ENCODE assay signal across 9 mouse cellular contexts in genomic region chr4:149752124-149752799, GRCm38 (mm10). TPM values are rescaled to one million over a fixed set of nuclear protein-coding genes. Genes with fewer than 3 reads are reported as not detected.
DNase-seq lines count a peak whose midpoint lies in the region; ATAC-seq and TF ChIP-seq lines count a peak whose summit lies in the region.
"Had no signal": no experiment of that assay in that cellular context is flagged by ENCODE, and none has a peak within 500 bp of the region (broad histone marks: within the 10 kb centered on the region; RNA-seq: fewer than 3 reads in every experiment).

No protein-coding gene starts in this region.

- 25% methylated on average over 17 of the region's 17 CpGs for WGBS in embryonic facial prominence, embryonic 13.5 days
- 25% methylated on average over 17 of the region's 17 CpGs for WGBS in hindbrain, embryonic 16.5 days
- WGBS in lung, embryonic 14.5 days, result 35% methylated on average over 17 of the region's 17 CpGs

- peak; percentile 51 to 83 for DNase-seq in adrenal gland, adult (ENCODE audit: inconsistent age in 2 of 2, low spot score in 1 of 2)
- no peak for DNase-seq in adrenal gland, postnatal 4 days (ENCODE audit: low spot score in 2 of 2)
- no peak for DNase-seq in testis, postnatal 14 days (ENCODE audit: low spot score)
- DNase-seq in lung, embryonic 14.5 days, result peak; percentile 90
- DNase-seq in retina, postnatal 7 days (ENCODE audit: low read depth, low spot score), result peak; percentile 61

- H3K9ac ChIP-seq in embryonic facial prominence, embryonic 13.5 days, result no peak overlapping the region
- H3K9ac ChIP-seq in hindbrain, embryonic 16.5 days (ENCODE audit: low read depth, low read length), result no peak overlapping the region
- no peak overlapping the region for H3K9ac ChIP-seq in lung, embryonic 14.5 days
- H3K9ac ChIP-seq: heart, embryonic 15.5 days had no signal

- peaks cover 1% of the 10 kb centered on the region for H3K36me3 ChIP-seq in testis, adult 2 months (ENCODE audit: control insufficient read depth, insufficient read depth, low read length)
- peaks cover 13% of the 10 kb centered on the region for H3K36me3 ChIP-seq in embryonic facial prominence, embryonic 13.5 days
- peaks cover 5% of the 10 kb centered on the region; the same call in 1 of the 2 replicates for H3K36me3 ChIP-seq in hindbrain, embryonic 16.5 days (ENCODE audit: control insufficient read depth, insufficient read depth, low read length)
- H3K36me3 ChIP-seq in lung, embryonic 14.5 days (ENCODE audit: insufficient read depth), result peaks cover 2% of the 10 kb centered on the region; the same call in 1 of the 2 replicates

- no peaks in the 10 kb centered on the region for H3K4me1 ChIP-seq in testis, adult 2 months (ENCODE audit: control insufficient read depth, insufficient read depth, low read length)
- peaks cover 10% of the 10 kb centered on the region; the same call in 1 of the 2 replicates for H3K4me1 ChIP-seq in embryonic facial prominence, embryonic 13.5 days
- no peaks in the 10 kb centered on the region; the same call in 1 of the 2 replicates for H3K4me1 ChIP-seq in hindbrain, embryonic 16.5 days (ENCODE audit: control insufficient read depth, insufficient read depth, low read depth, low read length)
- H3K4me1 ChIP-seq in lung, embryonic 14.5 days (ENCODE audit: insufficient read depth), result no peaks in the 10 kb centered on the region
- H3K4me1 ChIP-seq: heart, embryonic 15.5 days had no signal

- H3K27me3 ChIP-seq in testis, adult 2 months (ENCODE audit: control insufficient read depth, insufficient read depth, low read length), result no peaks in the 10 kb centered on the region
- H3K27me3 ChIP-seq in embryonic facial prominence, embryonic 13.5 days, result no peaks in the 10 kb centered on the region
- H3K27me3 ChIP-seq in hindbrain, embryonic 16.5 days (replicated peaks; ENCODE audit: control insufficient read depth, insufficient read depth, low read length), result no peaks in the 10 kb centered on the region
- H3K27me3 ChIP-seq in lung, embryonic 14.5 days (ENCODE audit: insufficient read depth, low read length), result no peaks in the 10 kb centered on the region
- H3K27me3 ChIP-seq: heart, embryonic 15.5 days had no signal

- no peak overlapping the region for H3K27ac ChIP-seq in testis, adult 2 months (ENCODE audit: control insufficient read depth, insufficient read depth, low read depth, low read length)
- no peak overlapping the region for H3K27ac ChIP-seq in embryonic facial prominence, embryonic 13.5 days
- no peak overlapping the region for H3K27ac ChIP-seq in hindbrain, embryonic 16.5 days (ENCODE audit: low read depth, low read length)
- H3K27ac ChIP-seq in lung, embryonic 14.5 days (ENCODE audit: low read depth), result no peak overlapping the region
- H3K27ac ChIP-seq: heart, embryonic 15.5 days had no signal

- peak overlapping the region; percentile 30 for H3K4me2 ChIP-seq in embryonic facial prominence, embryonic 13.5 days
- H3K4me2 ChIP-seq in hindbrain, embryonic 16.5 days (ENCODE audit: low read length), result no peak overlapping the region
- H3K4me2 ChIP-seq in lung, embryonic 14.5 days, result no peak overlapping the region
- H3K4me2 ChIP-seq: heart, embryonic 15.5 days had no signal

- TF ChIP-seq CTCF in testis, adult 2 months (IDR thresholded peaks at IDR 0.05; ENCODE audit: control insufficient read depth, insufficient read depth, insufficient replicate concordance, low read depth, low read length), result peak; percentile 48; the same call in 1 of the 2 replicates
- peak; percentile 84 for TF ChIP-seq CTCF in lung, embryonic 14.5 days (IDR thresholded peaks at IDR 0.05; ENCODE audit: low read depth)

- no peak for TF ChIP-seq POLR2A in testis, adult 2 months (IDR thresholded peaks at IDR 0.05; ENCODE audit: control insufficient read depth, low read depth, low read length)

- no peaks in the 10 kb centered on the region for H3K9me3 ChIP-seq in embryonic facial prominence, embryonic 13.5 days
- no peaks in the 10 kb centered on the region for H3K9me3 ChIP-seq in hindbrain, embryonic 16.5 days (ENCODE audit: control insufficient read depth, low read length)
- no peaks in the 10 kb centered on the region for H3K9me3 ChIP-seq in lung, embryonic 14.5 days (ENCODE audit: low read depth, low read length)
- H3K9me3 ChIP-seq: heart, embryonic 15.5 days had no signal

- H3K4me3 ChIP-seq in testis, adult 2 months (ENCODE audit: control insufficient read depth, low read depth, low read length), result no peak overlapping the region
- H3K4me3 ChIP-seq in embryonic facial prominence, embryonic 13.5 days, result no peak overlapping the region
- no peak overlapping the region for H3K4me3 ChIP-seq in hindbrain, embryonic 16.5 days (ENCODE audit: low read length)
- no peak overlapping the region for H3K4me3 ChIP-seq in lung, embryonic 14.5 days (ENCODE audit: low read depth, low read length)
- H3K4me3 ChIP-seq: heart, embryonic 15.5 days had no signal

- ATAC-seq in embryonic facial prominence, embryonic 13.5 days (ENCODE audit: insufficient number of reproducible peaks, insufficient read depth, low FRiP score, low TSS enrichment, low read depth), result no peak
- peak; percentile 63; the same call in 1 of the 2 replicates for ATAC-seq in hindbrain, embryonic 16.5 days
- peak; percentile 49; the same call in 1 of the 2 replicates for ATAC-seq in lung, embryonic 14.5 days (ENCODE audit: insufficient read depth)

RNA-seq across cellular contexts. Expression of gene Tmem201, which starts 14.4 kb away (rescaled TPM):
- 10 to 100 TPM; 41.2 to 48.6 TPM for total RNA-seq in adrenal gland, postnatal 4 days (2021)
- 15.7 and 15.8 TPM in 2 replicates for polyA plus RNA-seq in testis, adult 2 months (2012; rRNA removed)
- polyA plus RNA-seq in embryonic facial prominence, embryonic 13.5 days (2015; fragmentation: Nextera tagmentation; extraction: Ambion mirVana), result 31.8 and 33.7 TPM in 2 replicates
- 43.9 and 49.7 TPM in 2 replicates for polyA plus RNA-seq in hindbrain, embryonic 16.5 days (2015; fragmentation: Nextera tagmentation; extraction: Ambion mirVana)
- polyA plus RNA-seq in lung, embryonic 14.5 days (2014; fragmentation: Nextera tagmentation; extraction: Ambion mirVana), result 24.7 and 30.3 TPM in 2 replicates

RNA-seq across cellular contexts. Expression of gene Slc25a33, which starts 21.8 kb away (rescaled TPM):
- 10 to 100 TPM; 13.2 to 16.8 TPM for total RNA-seq in adrenal gland, postnatal 4 days (2021)
- polyA plus RNA-seq in testis, adult 2 months (2012; rRNA removed), result 56.3 and 57.5 TPM in 2 replicates
- 12.3 and 13.2 TPM in 2 replicates for polyA plus RNA-seq in embryonic facial prominence, embryonic 13.5 days (2015; fragmentation: Nextera tagmentation; extraction: Ambion mirVana)
- polyA plus RNA-seq in hindbrain, embryonic 16.5 days (2015; fragmentation: Nextera tagmentation; extraction: Ambion mirVana), result 33.2 and 37.2 TPM in 2 replicates
- polyA plus RNA-seq in lung, embryonic 14.5 days (2014; fragmentation: Nextera tagmentation; extraction: Ambion mirVana), result 8.7 and 9.6 TPM in 2 replicates

RNA-seq across cellular contexts. Expression of gene Pik3cd, which starts 49.9 kb away (rescaled TPM):
- total RNA-seq in adrenal gland, postnatal 4 days (2021), result 1 to 10 TPM; 6.8 to 8.0 TPM
- 27.7 and 28.5 TPM in 2 replicates for polyA plus RNA-seq in testis, adult 2 months (2012; rRNA removed)
- polyA plus RNA-seq in embryonic facial prominence, embryonic 13.5 days (2015; fragmentation: Nextera tagmentation; extraction: Ambion mirVana), result 4.4 and 4.9 TPM in 2 replicates
- polyA plus RNA-seq in hindbrain, embryonic 16.5 days (2015; fragmentation: Nextera tagmentation; extraction: Ambion mirVana), result 13.1 and 16.3 TPM in 2 replicates
- 4.9 and 5.5 TPM in 2 replicates for polyA plus RNA-seq in lung, embryonic 14.5 days (2014; fragmentation: Nextera tagmentation; extraction: Ambion mirVana)

Comparison
In these comparisons a context has a peak if more than half of its experiments do, and no peak if none do; other contexts are left out.
1. DNase-seq: peak in adrenal gland, adult (2 of 2), lung, embryonic 14.5 days (single experiment) and retina, postnatal 7 days (single experiment); none in adrenal gland, postnatal 4 days (0 of 2) and testis, postnatal 14 days (single experiment).